Mouse (Mus musculus) embryo, embryonic 11.5 days (tissue): Measurements from ENCODE around the gene Lmcd1.

ENCODE experiments used
- DNase-seq: peaks from one replicate; pipeline ENCODE4 v3.0.0-alpha.2; 2012; ENCODE audit warnings: low read depth, low spot score

Lmcd1 gene

DNA sequence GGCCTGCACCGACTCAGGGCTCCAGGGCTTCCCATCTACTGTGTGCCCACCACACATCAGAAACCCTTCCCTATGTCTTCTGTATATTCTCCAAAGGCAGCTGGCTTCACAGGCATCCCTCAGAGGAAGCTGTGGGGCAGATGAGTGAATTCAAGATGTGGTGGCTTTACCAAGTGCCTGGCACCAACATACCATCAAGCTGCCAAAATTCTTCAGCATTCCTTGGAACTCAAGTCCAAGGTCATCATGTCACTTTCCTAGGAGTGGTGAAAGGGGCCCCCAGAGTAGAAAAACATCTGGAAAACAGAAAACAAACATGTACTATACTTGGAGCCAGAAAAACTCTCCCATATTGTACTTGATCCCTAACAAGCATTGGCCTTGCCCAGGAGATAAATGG lies 85.8 kb downstream of the Lmcd1 start:
- DNase-seq, result no peak

- no peak for DNase-seq
Measured at GRCm38 (mm10) chr6:112360676-112361075, 87.1 kb downstream of the Lmcd1 start.

- DNase-seq, result peak; percentile 51
Measured at GRCm38 (mm10) chr6:112362349-112362958, 88.9 kb downstream of the Lmcd1 start.

GRCm38 (mm10) chr6:112364581-112364980 lies 91.0 kb downstream of the Lmcd1 start:
- DNase-seq, result peak; percentile 32

DNA sequence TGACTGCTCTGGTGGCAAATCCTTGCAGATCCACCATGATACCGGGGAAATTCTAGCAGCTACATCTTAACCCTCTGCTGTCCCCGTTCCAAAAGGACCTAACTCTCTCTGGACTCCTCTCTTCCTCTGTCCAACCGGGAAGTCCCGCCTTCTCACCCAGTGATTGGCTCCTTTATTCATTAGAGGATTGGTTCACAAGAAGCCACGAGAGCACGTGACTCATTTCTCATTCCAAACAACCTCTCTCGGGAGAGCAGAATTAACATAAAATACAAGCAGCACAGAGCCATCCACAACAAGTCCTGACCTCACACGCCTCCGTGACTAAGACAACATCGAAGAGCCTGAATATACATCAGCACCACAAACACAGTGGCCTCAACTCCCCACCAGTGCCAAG lies 91.7 kb downstream of the Lmcd1 start:
- no peak for DNase-seq

- DNase-seq, result peak; percentile 30
Measured at GRCm38 (mm10) chr6:112373886-112374585, 100.5 kb downstream of the Lmcd1 start.

DNA sequence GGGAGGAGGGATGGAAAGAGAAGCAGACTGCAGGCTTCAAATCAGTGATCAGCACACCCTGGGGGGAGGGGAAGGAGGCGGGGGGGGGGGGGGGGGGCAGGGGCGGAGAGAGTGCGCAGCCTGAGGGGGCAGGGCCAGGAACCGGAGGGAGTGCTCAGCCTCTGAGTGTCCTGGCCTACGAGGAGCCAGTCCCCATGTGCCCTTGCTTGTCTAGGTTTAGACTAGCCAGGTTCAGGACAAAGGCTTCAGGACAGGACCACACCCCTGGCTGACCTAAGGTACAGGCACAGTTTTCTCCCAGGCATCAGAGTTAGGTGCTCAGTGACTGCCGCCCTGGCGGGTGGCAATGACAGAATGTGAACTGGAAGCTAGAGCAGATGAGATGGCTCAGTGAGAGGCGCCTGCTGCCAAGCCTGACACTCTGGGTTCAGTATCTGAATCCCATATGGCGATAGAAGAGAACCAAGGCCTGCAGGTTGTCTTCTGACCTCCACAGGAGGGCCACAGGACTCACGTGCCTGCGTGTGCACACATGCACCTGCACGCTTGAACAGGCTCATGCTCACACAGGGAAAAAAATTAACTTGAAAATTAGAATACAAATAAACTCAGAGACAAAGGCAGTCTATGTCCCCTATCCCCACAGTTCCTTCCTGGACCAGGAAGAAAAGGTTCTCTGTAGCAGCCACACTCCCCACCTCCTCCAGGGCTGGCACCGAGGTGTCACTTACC lies 102.3 kb downstream of the Lmcd1 start:
- no peak for DNase-seq

GRCm38 (mm10) chr6:112379054-112379453 lies 105.5 kb downstream of the Lmcd1 start:
- no peak for DNase-seq
